Mouse (Mus musculus) CD4-positive, CD25-positive, alpha-beta regulatory T cell (primary cell): ENCODE data around the gene Ube3a. TPM values are rescaled to one million over a fixed set of nuclear protein-coding genes. Genes with fewer than 3 reads are reported as not detected.

Experiments used
- polyA plus RNA-seq: library from polyadenylated mRNA; unstranded; fragments of 100-300 nt; shearing (Covaris generic); gene quantifications from one replicate; pipeline ENCODE4 v1.2.1, GENCODE M21; 2017

Gene Ube3a
- 169 TPM for polyA plus RNA-seq

DNA sequence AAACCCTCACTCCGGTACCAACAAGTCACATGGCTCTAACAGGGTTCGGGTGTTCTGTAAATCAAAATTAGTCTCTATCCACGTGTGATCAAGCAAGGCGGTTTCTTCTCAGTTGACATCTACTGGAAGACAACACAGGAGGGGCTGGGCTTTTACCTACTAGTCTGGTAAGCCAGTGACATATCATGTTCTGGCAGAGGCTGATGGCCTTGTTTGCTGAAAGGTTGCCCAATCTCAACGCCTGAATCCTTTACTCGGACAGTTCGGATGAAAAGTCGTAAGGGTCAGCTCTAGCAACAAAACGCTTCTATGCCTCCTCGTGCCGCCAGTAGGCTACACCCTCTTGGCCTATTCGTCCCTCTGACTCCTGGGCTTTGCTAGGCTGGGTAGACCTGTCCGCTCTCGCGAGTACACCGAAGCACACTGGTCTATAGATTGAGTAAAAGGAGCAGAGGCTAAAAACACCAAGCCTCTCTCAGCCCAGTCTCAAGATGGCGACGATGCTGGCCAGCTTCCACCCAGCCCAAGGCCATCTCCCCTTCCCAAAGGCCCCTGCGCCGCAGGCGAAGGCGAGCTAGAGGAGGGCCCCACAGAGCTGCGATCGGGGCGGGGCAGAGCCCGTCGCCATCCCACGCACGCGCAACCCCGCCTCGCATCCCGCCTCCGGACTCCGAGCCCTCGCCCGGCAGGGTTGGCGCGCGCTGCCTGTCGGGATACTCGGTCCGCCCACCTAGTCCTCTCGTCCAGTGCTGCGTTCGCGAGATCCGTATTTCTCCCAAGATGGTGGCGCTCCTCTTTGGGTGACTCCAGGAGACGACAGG lies at the start of gene Ube3a:
TSS of gene Ube3a (plus strand) at position 706 of the 821 bp plus-strand sequence.

